8 mouse cellular contexts compared by ENCODE assay signal in the genomic region with DNA sequence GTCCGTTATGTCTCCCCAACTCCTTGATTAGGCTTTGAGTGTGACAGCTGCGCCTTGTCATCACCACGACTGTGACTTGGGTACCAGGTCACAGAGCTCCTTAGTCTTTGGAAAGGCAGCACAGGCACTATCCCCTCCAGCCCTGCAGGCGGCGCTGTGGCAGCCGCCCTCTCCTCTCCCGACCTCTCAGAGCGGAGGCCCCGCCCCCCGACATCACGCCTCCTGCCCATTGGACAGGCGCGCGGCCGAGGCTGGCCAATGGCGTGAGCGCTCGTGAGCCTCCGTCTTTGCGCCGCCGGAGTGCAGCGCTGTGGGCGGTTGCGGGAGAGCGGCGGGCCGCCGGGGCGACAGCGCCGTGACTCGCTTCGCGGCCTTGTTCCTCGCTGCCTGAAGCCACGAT. TPM values are rescaled to one million over a fixed set of nuclear protein-coding genes. Genes with fewer than 3 reads are reported as not detected.
DNase-seq lines count a peak whose midpoint lies in the region; ATAC-seq and TF ChIP-seq lines count a peak whose summit lies in the region.

A gene (plus strand): TSS at position 232 of the 400 bp plus-strand sequence.

- H3K4me1 ChIP-seq in erythroblast, embryonic 14.5 days (ENCODE audit: control insufficient read depth): peaks cover 20% of the 10 kb centered on the region
- peaks cover 19% of the 10 kb centered on the region for H3K4me1 ChIP-seq in heart, embryonic 12.5 days (replicated peaks)
- peaks cover 4% of the 10 kb centered on the region; the same call in 1 of the 2 replicates for H3K4me1 ChIP-seq in kidney, postnatal 0 days (replicated peaks; ENCODE audit: insufficient read depth, low read length)
- peaks cover 9% of the 10 kb centered on the region for H3K4me1 ChIP-seq in liver, embryonic 11.5 days (replicated peaks; ENCODE audit: control insufficient read depth, insufficient read depth, low read length)
- H3K4me1 ChIP-seq in stomach, embryonic 14.5 days (ENCODE audit: control insufficient read depth, insufficient read depth, low read length): peaks cover 6% of the 10 kb centered on the region; the same call in 1 of the 2 replicates

- peak within 1 kb of the TSS; percentile 87 for H3K9ac ChIP-seq in heart, embryonic 12.5 days
- H3K9ac ChIP-seq in kidney, postnatal 0 days (ENCODE audit: low read depth, low read length): peak within 1 kb of the TSS; percentile 77
- H3K9ac ChIP-seq in liver, embryonic 11.5 days (ENCODE audit: low read depth, low read length): peak within 1 kb of the TSS; percentile 93
- peak within 1 kb of the TSS; percentile 67 for H3K9ac ChIP-seq in stomach, embryonic 14.5 days (replicated peaks; ENCODE audit: low read depth, low read length)

- peaks cover 44% of the 10 kb centered on the region for H3K79me3 ChIP-seq in C2C12 (ENCODE audit: low read depth)

- peak; percentile 93 for TF ChIP-seq CTCF in C2C12 (IDR thresholded peaks at IDR 0.05; ENCODE audit: control insufficient read depth, insufficient read depth, insufficient read length)
- peak; percentile 100 for TF ChIP-seq CTCF in brain, embryonic 14.5 days (IDR thresholded peaks at IDR 0.05; ENCODE audit: borderline replicate concordance, extremely low read depth, insufficient read depth, insufficient read length)
- peak; percentile 99 for TF ChIP-seq CTCF in kidney, postnatal 0 days (IDR thresholded peaks at IDR 0.05; ENCODE audit: low read depth)

- WGBS in heart, embryonic 12.5 days: 1% methylated on average over 37 of the region's 37 CpGs
- under 1% methylated on average over 37 of the region's 37 CpGs for WGBS in kidney, postnatal 0 days
- under 1% methylated on average over 36 of the region's 37 CpGs for WGBS in liver, embryonic 11.5 days
- under 1% methylated on average over 37 of the region's 37 CpGs for WGBS in stomach, embryonic 14.5 days

- peak within 1 kb of the TSS; percentile 81 for H3K27ac ChIP-seq in heart, embryonic 12.5 days (ENCODE audit: poor library complexity, severe bottlenecking)
- peak within 1 kb of the TSS; percentile 87 for H3K27ac ChIP-seq in kidney, postnatal 0 days
- H3K27ac ChIP-seq in liver, embryonic 11.5 days (ENCODE audit: low read depth, low read length): peak within 1 kb of the TSS; percentile 83
- peak within 1 kb of the TSS; percentile 74; the same call in 1 of the 2 replicates for H3K27ac ChIP-seq in stomach, embryonic 14.5 days (ENCODE audit: low read length)

- peak; percentile 93 for TF ChIP-seq POLR2A in brain, embryonic 14.5 days (IDR thresholded peaks at IDR 0.05; ENCODE audit: borderline replicate concordance, extremely low read depth, insufficient read depth, insufficient read length, poor library complexity, severe bottlenecking)

- H3K79me2 ChIP-seq in C2C12 (ENCODE audit: control insufficient read depth, insufficient read depth): peaks cover 48% of the 10 kb centered on the region

- peak within 1 kb of the TSS; percentile 77 for H3K4me2 ChIP-seq in heart, embryonic 12.5 days
- H3K4me2 ChIP-seq in kidney, postnatal 0 days (ENCODE audit: low read length): peak within 1 kb of the TSS; percentile 56
- peak within 1 kb of the TSS; percentile 83 for H3K4me2 ChIP-seq in liver, embryonic 11.5 days
- peak within 1 kb of the TSS; percentile 77 for H3K4me2 ChIP-seq in stomach, embryonic 14.5 days (replicated peaks; ENCODE audit: low read depth, low read length)

- H3K27me3 ChIP-seq in C2C12 (ENCODE audit: control insufficient read depth, insufficient read depth, insufficient read length): no peaks in the 10 kb centered on the region
- H3K27me3 ChIP-seq in erythroblast, embryonic 14.5 days (ENCODE audit: control insufficient read depth): no peaks in the 10 kb centered on the region
- H3K27me3 ChIP-seq in heart, embryonic 12.5 days (replicated peaks): no peaks in the 10 kb centered on the region
- H3K27me3 ChIP-seq in kidney, postnatal 0 days (ENCODE audit: insufficient read depth, low read length): no peaks in the 10 kb centered on the region
- H3K27me3 ChIP-seq in liver, embryonic 11.5 days (replicated peaks; ENCODE audit: control insufficient read depth, insufficient read depth, low read length): no peaks in the 10 kb centered on the region
- H3K27me3 ChIP-seq in stomach, embryonic 14.5 days (ENCODE audit: control insufficient read depth, insufficient read depth, low read length): no peaks in the 10 kb centered on the region

- H3K4me3 ChIP-seq in C2C12 (ENCODE audit: insufficient read depth, poor library complexity, severe bottlenecking): peak within 1 kb of the TSS; percentile 82
- peak within 1 kb of the TSS; percentile 96 for H3K4me3 ChIP-seq in erythroblast, embryonic 14.5 days (replicated peaks)
- H3K4me3 ChIP-seq in heart, embryonic 12.5 days: peak within 1 kb of the TSS; percentile 96
- H3K4me3 ChIP-seq in kidney, postnatal 0 days (replicated peaks; ENCODE audit: low read depth, low read length): peak within 1 kb of the TSS; percentile 74
- H3K4me3 ChIP-seq in liver, embryonic 11.5 days (ENCODE audit: low read depth, low read length): peak within 1 kb of the TSS; percentile 85
- H3K4me3 ChIP-seq in stomach, embryonic 14.5 days (ENCODE audit: low read depth, low read length): peak within 1 kb of the TSS; percentile 87

- H3ac ChIP-seq in C2C12 (ENCODE audit: control insufficient read depth, insufficient read length, low read depth): peak within 1 kb of the TSS; percentile 80

- peak; percentile 99 for ATAC-seq in heart, embryonic 12.5 days (ENCODE audit: insufficient number of reproducible peaks, low FRiP score)
- peak; percentile 99 for ATAC-seq in kidney, postnatal 0 days (replicated peaks; ENCODE audit: low FRiP score, low read depth)
- peak; percentile 97 for ATAC-seq in liver, embryonic 11.5 days (replicated peaks; ENCODE audit: low FRiP score)
- ATAC-seq in stomach, embryonic 14.5 days (ENCODE audit: insufficient number of reproducible peaks, insufficient read depth, low FRiP score, low read depth): peak; percentile 99

- DNase-seq in brain, embryonic 14.5 days (ENCODE audit: low read depth): peak; percentile 99
- DNase-seq in kidney, postnatal 0 days (ENCODE audit: low spot score): peak; percentile 98
- DNase-seq in liver, embryonic 11.5 days (ENCODE audit: low spot score): peak; percentile 95
- DNase-seq in naive thymus-derived CD4-positive, alpha-beta T cell, adult 2 months (ENCODE audit: low read depth): peak; percentile 99

- H3K9me3 ChIP-seq in erythroblast, embryonic 14.5 days (ENCODE audit: control insufficient read depth, low read length): no peaks in the 10 kb centered on the region
- no peaks in the 10 kb centered on the region for H3K9me3 ChIP-seq in heart, embryonic 12.5 days (replicated peaks)
- no peaks in the 10 kb centered on the region for H3K9me3 ChIP-seq in kidney, postnatal 0 days (replicated peaks; ENCODE audit: low read length)
- no peaks in the 10 kb centered on the region for H3K9me3 ChIP-seq in liver, embryonic 11.5 days (ENCODE audit: control insufficient read depth, low read length)
- H3K9me3 ChIP-seq in stomach, embryonic 14.5 days (ENCODE audit: control insufficient read depth, low read depth, low read length): no peaks in the 10 kb centered on the region

- H3K36me3 ChIP-seq in C2C12 (ENCODE audit: control insufficient read depth, insufficient read depth): peaks cover 21% of the 10 kb centered on the region
- peaks cover 26% of the 10 kb centered on the region for H3K36me3 ChIP-seq in erythroblast, embryonic 14.5 days (ENCODE audit: control insufficient read depth)
- peaks cover 23% of the 10 kb centered on the region for H3K36me3 ChIP-seq in heart, embryonic 12.5 days
- H3K36me3 ChIP-seq in kidney, postnatal 0 days (ENCODE audit: insufficient read depth, low read length): 0 out of 2 replicates have a peak, but pooled peaks cover 9% of the 10 kb centered on the region
- peaks cover 10% of the 10 kb centered on the region; the same call in 1 of the 2 replicates for H3K36me3 ChIP-seq in liver, embryonic 11.5 days (ENCODE audit: control insufficient read depth, insufficient read depth, low read length)
- H3K36me3 ChIP-seq in stomach, embryonic 14.5 days (ENCODE audit: control insufficient read depth, insufficient read depth, low read length): peaks cover 4% of the 10 kb centered on the region; the same call in 1 of the 2 replicates

TF ChIP-seq in C2C12, 6 proteins besides CTCF, POLR2A, EP300 and RAD21:
- TF ChIP-seq USF1 (IDR thresholded peaks at IDR 0.05; ENCODE audit: low read depth) (no peak), MAX (IDR thresholded peaks at IDR 0.05) (peak; percentile 22)
TF ChIP-seq in C2C12: peak in this region for 1.

RNA-seq across cellular contexts. Expression of the gene that starts here (rescaled TPM):
- 77.3 TPM for polyA plus RNA-seq in C2C12 (2012; fragmentation: generic; extraction: Trizol)
- polyA plus RNA-seq in brain, embryonic 14.5 days (2012; rRNA removed): 82.8 and 88.5 TPM in 2 replicates
- 2.3 and 2.7 TPM in 2 replicates for polyA plus RNA-seq in erythroblast, embryonic 14.5 days (2012)
- polyA plus RNA-seq in heart, embryonic 12.5 days (2016; fragmentation: Nextera tagmentation; extraction: Ambion mirVana): 122 and 123 TPM in 2 replicates
- polyA plus RNA-seq in kidney, postnatal 0 days (2015; fragmentation: Nextera tagmentation; extraction: Ambion mirVana): 206 and 225 TPM in 2 replicates
- polyA plus RNA-seq in liver, embryonic 11.5 days (2014; fragmentation: Nextera tagmentation; extraction: Ambion mirVana): 147 and 160 TPM in 2 replicates
- 145 and 153 TPM in 2 replicates for polyA plus RNA-seq in stomach, embryonic 14.5 days (2014; fragmentation: Nextera tagmentation; extraction: Ambion mirVana)

Comparison
In these comparisons a context has a peak if more than half of its experiments do, and no peak if none do; other contexts are left out.
1. Peak in every context shown above with its lines: DNase-seq, ATAC-seq, H3K4me3 ChIP-seq and H3K27ac ChIP-seq.
2. RNA of the gene that starts here (polyA plus RNA-seq): 206 to 225 TPM in kidney, postnatal 0 days, 147 to 160 TPM in liver, embryonic 11.5 days, 145 to 153 TPM in stomach, embryonic 14.5 days, 122 to 123 TPM in heart, embryonic 12.5 days, 82.8 to 88.5 TPM in brain, embryonic 14.5 days and 77.3 TPM in C2C12 (single experiment); 2.3 to 2.7 TPM in erythroblast, embryonic 14.5 days; every median in the first group is over 10 times any median in the second.